Mouse (Mus musculus) granulocyte monocyte progenitor cell, adult 5-6 weeks (primary cell): ENCODE data around the gene Src. TPM values are rescaled to one million over a fixed set of nuclear protein-coding genes. Genes with fewer than 3 reads are reported as not detected.

ENCODE experiments used
- ATAC-seq: replicated peaks from 2 replicates; pipeline ENCODE4 v1.8.0; 2016; ENCODE audit warnings: mild to moderate bottlenecking, moderate TSS enrichment, inconsistent platforms; ENCODE audit not compliant: poor library complexity, severe bottlenecking
- total RNA-seq, 2 experiments: library from RNA; stranded (forward) in 1 of 2; stranded (reverse) in 1 of 2; fragments of 200-712, 200-1000 nt in 1 of 2; fragments of >200 nt in 1 of 2; fragmentation: Nextera tagmentation in 1 of 2; gene quantifications; 2 replicates each; pipeline ENCODE4 v1.2.3; 2014 to 2017

Gene Src
- total RNA-seq, 2 experiments from 2014 or later, result 0.90 TPM; not detected in 1

DNA sequence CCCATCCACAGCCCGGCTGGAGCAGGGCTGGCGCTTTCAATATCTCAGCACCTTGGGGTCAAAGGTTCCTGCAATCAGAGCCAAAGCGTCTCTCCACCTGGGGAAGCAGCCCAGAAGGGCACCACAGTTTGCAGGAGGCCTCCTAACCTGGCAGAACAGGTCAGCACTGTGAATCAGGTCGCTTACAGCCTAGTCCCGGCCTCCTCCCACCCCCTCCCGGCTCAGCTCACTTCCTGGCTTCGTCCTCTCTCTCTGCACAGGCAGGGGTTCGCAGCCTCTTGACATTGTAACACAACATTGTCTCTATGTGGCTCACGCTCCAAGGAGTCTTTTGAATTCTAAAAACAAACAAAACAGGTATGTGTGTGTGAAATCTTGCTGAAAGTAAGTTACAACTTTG is 15.8 kb downstream of the Src start:
- no peak for ATAC-seq

DNA sequence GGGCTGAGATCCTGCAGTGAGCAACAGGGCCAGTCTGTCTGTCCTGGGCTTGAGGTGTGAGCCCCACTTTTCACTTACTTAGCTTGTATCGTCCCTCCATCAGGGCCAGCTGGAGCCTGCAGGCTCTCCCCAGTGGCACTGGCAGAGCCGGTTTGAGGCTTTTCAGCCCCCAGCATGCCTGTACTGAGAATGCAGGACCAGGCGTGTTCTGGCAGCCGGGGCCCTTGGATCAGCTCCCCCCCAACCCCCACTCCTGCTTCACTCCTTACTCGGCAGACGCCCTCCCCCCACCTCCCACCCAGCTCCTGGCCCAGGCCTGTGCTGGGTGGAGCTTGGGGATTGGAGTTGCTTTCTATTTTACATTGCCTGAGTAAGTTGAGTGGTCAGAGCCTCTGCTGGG is 16.3 kb downstream of the Src start:
- ATAC-seq, result no peak

DNA sequence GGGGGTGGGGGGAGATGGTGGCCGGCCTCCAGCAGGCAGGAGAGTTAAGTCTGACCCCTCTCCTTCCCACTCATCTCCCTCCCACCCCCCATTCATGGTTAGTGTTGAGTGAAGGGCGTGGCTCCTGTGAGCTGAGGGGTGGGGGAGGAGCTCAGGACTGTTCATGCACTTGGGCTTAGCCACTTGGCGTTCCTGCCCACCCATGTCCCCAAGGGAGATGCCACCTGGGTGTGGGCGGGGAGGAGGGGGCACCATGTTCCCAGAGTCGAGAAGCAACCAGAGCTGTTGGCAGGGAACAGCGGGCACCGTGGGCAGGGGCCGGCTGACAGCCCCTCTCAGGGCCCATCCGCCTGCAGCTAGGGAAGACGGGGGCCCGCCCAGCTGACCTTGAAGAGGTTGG is 18.3 kb downstream of the Src start:
- ATAC-seq, result no peak

DNA sequence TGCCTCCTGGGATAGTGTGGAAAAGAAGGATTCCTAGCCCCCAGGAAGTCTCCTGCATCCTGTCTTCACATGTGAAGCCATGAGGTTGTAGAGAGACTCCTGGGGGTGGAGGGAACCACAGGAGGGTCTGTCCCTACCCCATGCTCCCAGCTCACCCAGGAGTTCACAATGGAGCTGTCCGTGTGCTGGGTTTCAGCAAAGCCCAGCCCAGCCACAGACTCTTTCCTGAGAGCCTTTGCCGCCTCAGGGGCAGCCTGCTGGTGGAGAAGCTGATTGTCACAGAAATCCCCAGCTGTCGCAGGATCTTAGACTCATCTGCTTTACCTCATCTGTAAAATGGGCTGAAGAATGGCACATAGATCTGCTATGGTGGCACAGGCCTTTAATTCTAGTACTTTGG is 18.9 kb downstream of the Src start:
- ATAC-seq, result no peak

DNA sequence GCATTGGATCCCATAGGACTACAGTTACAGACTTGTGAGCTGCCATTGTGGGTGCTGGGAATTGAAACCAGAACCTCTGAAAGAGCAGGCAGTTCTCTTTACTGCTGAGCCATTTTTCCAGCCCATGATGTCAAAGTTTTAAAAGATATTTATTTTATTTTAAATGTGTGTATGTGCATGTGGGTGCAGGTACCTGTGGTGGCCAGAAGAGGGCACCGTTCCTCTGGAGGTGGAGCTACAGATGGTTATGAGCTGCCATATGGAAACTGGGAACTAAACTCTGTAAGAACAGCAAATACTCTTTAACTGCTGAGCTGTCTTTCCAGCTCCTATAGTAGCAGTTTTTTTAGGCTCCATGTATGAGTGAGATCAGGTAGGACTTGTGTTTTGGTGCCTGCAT is 23.1 kb downstream of the Src start:
- ATAC-seq, result no peak

DNA sequence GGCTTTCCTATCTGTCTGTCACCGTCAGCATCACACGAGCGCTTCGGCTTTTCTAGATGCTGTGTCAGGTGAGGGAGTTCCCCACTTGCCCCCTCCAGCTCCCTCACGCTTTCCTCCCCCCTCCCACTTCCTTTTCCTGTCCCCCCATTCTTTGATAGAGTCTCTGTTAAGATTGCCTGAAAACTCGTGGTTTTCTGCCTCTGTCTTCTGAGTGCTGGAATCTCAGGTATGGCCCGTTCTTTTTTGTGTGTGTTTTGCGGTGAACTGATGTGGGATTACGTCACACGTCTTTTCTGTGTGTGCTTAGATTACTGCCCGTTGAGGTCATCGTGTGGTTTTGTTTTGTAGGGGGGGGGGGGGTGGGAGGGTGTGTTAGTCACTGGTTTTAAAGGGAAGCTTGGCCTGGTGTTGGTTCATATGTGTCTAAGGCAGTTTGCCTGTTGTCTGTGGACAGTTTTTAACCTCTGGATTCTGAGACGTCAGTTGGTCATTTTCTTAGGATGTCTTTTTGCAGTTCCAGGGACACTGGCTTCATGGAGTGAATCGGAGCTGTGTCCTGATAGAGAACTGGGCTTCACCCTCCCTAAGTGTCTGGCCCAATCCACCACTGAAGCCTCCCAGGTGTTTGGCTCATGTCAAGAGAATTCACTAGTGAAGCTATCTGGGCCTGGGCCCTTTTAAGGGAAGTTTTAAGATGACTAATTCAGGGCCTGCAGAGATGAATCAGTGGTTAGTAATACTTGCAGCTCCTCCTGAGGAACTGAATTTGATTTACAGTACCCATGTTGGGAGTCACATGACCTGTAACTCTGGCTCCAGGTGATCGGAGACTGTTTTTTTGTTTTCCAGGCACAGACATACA is 29.3 kb downstream of the Src start:
- peak; percentile 70 for ATAC-seq

DNA sequence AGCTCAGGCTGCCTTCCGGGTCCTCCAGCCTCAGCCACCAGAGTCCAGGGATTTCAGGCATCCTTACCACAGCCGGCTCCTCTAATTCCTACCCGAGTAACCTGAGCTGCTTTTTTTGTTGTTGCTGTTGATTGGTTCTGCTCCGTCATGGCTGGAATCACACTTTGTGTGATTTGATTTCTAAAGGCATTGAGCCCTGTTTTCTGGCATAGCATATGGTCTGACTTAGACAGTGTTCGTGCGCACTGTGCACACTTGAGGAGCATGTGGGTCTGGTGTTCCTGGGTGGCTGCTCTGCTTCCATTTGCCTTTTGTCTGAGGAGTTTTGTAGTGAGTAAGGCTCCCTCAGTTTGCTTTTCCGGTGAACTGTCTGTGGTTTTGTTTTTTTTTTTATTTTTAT is 30.1 kb downstream of the Src start:
- ATAC-seq, result no peak

DNA sequence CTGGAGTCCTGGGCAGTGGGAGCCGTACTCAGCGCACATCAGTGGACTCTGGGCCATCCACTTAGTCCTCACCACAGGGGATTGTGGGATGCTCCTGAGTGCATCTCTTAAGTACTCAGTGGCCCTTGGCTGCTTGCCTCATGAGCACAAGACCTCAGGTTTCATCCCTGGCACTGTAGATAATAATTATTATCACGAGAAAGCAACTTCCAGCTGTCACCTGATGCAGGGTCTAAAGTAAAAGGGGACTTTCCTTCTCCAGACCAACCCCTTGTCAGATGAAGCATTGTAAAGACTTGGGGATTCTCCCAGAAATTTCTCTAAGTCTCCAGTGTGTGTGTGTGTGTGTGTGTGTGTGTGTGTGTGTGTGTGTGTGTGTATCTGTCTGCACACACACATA is 32.7 kb downstream of the Src start:
- ATAC-seq, result no peak

DNA sequence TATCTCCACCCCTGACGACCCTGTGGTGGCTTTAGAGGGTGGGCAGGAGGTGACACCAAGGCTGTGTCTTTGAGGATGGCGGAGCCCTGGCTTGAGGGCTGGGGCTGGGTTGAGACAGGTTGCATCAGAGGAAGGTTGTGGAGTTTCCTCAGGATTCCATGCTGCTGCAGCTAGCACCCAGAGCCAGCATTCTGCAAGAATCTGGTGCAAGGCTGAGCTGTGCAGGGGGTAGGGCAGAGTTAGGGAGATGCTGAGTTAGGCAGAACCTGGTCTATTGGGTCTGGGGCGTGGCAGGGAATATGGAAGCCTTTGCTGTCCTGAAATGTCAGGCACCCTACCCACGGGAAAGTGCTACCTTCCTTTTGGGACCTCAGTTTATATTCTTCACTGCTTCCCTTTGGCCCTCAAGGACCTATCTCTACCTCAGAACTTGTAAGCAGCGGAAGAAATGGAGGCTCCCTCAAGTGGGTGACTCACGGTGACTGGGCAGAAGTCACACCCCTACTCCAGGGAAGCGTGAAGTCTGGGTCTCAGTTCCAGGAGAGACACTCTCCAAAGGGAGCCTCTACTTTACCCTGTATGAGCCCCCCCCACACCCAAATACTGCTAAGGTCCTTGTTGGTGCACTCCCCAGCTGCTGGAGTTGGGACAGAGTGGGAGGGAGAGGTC is 33.3 kb downstream of the Src start:
- ATAC-seq, result no peak

DNA sequence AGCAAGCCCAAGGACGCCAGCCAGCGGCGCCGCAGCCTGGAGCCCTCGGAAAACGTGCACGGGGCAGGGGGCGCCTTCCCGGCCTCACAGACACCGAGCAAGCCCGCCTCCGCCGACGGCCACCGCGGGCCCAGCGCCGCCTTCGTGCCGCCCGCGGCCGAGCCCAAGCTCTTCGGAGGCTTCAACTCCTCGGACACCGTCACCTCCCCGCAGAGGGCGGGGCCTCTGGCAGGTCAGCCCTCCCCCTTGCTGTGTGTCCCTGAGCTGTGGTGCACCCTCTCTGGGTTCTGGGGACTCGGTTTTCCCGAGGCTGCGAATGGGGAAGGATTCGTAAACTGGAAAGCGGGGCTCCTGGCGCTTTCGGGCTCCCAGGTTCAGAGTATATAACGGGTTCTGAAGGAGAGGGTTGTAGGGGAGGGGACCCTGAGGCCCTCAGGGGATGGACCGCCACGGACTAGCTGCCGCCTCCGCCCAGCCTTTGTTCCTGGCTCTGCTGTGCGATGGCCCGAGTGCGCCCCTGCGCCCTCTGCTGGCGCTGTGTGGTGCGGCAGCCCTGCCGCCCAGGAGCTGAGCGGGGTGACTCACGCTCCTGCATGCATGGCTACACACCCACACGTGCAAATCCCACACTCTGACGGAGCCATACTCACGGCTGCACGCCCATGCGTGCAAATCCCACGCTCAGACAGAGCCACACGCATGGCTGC is 39.0 kb downstream of the Src start:
- ATAC-seq, result peak; percentile 90

DNA sequence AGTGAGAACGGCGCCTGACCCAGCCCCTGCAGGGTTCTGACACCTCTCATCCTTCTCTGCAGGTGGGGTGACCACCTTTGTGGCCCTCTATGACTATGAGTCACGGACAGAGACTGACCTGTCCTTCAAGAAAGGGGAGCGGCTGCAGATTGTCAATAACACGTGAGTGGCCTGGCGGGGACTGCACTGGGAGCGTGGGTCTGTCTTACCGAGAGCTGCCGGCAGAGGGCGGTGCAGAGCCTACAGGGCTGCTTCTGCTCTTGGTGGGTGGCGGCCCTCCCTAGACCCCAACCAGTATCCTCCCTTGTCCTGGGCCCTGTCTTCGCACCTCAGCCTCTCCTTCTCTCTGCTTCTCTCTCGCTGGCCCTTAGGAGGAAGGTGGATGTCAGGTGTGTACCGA is 40.2 kb downstream of the Src start:
- ATAC-seq, result peak; percentile 59

DNA sequence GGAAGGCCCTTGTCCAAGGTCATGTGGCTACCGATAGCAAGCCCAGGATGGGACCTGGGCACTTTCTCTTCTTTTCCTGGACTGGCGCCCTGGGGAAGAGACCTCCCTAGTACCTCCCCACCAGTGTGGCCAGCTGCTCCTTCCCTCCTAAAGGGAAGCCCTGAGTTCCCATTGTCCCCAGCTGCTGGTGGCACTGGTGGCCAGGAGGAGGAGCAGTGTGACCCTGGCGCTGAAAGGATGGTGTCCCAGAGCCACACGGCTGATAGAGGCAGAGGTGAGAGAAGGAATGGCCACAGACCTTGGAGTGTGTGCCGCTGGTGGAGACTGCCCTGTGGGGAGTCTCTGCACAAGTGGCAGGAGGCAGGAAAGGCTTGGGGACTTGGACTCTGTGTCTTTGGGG is 41.5 kb downstream of the Src start:
- no peak for ATAC-seq

DNA sequence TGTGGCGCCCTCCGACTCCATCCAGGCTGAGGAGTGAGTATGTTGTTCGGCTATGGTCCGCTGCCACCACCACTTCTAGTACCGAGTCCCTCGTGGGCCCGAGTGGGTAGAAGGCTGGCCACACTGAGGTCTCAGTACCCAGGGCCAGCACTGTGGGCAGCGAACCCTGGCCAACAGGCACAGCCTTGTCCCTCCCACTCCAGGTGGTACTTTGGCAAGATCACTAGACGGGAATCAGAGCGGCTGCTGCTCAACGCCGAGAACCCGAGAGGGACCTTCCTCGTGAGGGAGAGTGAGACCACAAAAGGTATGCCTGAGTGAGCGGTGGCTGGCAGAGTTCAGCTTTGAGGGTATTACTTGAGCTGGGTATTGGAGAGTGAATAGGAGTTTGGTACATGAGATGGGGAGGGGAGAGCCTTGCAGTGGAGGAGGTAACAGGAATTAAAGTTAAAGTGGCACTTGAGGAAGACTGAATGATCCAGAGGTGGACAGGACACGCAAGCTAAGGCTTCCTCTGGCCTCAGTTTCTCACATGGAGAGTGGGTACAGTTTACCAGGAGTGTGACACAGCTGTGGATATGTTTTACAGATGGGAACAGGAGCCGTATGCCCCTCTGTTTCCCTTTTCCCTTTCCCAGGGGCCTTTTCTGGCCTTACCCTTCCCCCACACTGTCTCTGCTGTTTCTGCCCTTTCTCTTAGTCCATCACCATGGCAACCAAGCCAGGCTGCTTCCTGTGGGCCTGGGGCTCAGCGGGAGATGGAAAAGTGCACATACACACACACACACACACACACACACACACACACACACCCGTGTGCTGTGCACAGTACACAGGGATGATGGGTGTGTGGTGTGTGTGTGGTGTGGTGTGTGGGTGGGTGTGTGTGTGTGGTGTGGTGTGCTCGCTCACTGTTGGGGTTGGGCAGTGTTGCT is 44.8 kb downstream of the Src start:
- no peak for ATAC-seq

DNA sequence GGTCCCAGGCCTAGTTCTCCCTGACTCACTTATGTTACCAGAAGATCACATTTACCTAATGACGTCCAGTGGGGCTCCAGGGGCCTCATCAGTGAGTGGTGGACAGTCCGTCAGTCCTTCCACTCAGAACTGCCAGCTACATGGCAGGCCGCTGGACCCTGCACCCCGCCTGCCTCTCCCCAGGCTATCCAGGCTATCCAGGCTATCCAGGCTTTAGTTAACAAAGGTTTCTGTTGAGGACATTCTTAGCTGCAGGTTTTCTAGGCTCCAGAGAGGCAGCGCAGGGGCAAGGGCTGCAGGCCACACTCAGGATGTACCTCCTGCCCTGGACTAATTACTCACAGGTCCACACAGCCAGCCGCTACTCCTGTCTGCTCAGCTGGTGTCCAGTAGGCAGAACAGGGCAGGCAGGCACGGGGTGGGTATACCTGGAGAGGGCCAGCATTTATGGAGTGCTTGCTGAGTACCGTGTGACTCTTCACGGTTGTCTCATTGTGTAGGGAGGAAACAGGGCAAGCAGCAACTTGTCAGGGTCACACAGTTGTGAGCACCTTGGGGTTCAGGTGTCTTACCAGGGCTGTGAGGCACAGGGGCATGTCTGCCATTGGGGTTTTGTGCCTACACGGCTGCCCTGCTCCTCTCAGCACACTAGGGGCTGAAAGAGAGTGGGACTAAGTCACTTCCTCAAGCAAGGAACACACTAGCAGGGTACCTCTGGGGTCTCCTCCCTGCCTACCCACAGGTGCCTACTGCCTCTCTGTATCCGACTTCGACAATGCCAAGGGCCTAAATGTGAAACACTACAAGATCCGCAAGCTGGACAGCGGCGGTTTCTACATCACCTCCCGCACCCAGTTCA is 45.9 kb downstream of the Src start:
- no peak for ATAC-seq

DNA sequence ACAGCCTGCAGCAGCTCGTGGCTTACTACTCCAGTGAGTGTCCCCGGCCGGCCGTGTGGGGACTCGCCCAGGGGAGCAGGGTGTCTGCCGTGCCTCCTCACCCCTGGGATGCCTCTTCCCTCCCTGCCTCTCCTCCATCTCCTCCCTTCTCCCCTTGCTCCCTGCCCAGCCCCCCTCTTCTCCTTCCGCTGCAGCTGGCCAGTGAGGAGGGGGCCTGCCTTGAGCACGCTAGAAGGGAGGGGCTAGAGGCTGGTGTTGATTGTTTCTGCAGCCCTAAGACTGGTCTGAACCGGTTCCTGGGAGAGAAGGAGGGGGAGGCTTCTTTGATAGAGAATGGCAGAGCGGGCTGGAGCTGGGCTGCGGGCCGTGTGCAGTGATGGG is 46.5 kb downstream of the Src start:
- ATAC-seq, result no peak

DNA sequence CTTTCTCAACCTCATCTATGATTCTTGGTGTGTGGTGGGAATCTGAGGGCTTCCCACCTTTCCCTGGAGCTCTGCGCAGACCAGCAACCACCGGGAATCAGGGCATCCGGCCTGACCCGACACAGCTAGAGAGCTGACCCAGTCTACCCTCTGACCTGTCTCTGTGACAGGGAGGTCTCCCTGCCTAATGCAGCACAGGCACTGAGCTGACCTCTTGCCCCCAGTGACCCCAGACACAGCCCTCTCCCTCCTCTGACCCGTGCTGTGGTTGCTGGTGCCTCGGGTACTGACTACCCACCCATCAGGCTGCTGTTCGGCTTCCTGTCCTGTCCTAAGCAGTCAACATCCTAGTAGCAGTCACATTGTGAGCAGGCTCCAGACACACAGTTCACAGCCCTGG is 48.6 kb downstream of the Src start:
- no peak for ATAC-seq

DNA sequence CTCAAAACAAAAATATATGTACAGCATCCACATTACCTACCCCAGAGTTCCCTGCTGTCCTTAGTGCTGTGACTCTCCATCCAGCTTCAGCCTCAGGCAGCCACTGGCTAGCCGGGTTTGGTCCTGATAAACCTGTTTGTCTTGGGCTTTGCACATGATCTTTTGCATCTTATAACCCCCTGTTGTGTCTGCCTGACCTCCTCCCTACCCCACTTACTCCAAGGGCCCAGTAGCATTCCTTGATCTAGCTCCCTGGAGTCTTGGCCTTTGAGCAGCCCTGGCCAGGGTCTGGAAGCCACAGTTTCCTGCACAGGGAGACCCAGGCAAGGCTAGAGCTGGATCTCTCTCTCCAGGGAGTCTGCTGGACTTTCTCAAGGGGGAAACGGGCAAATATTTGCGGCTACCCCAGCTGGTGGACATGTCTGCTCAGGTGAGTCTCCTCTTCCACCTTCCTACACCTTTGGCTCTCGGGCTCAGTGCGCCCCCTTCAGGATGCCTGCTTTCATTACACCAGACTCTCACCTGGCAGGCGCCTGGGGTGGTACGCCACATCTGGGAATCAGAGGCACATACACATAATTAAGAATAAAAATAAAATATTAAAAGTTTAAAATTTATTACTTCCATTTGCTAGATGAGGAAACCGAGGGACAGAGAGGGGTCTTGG is 50.0 kb downstream of the Src start:
- no peak for ATAC-seq

DNA sequence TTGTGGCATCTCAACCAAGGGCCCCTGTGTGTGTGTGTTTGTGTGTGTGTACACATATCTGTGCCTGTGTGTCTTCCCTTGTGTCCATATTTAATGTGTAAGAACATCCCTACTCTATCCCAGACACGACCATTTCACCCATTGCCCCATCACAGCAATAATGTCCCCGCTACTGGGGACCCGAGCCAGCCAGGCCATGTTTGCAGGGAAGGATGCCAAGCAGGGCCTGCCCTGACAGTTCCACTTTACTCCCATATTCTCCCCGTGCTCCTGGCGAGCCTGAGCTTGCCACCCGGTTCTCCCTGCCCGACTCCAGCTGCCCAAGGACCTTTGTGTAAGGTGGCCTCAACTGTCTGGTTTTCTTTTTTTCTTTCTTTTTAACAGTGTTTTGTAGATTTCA is 53.0 kb downstream of the Src start:
- no peak for ATAC-seq

DNA sequence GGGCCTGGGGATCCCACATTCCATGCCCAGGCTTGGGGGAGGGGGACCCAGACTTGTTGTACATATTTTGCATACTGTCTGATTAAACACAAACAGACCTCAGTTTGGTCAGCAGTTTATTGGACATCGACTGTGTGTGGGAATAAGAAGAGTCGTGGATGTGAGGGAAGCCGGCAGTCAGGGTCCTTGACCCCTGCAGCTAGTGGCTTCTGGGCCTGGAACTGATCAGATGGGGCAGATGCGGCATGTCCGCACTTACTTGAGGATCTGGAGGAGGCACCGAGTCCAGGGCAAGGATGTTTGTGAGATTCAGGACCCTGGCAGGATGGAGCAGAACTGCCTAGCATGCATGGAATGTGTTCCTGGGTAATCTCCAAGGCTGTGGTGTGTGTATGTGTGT is 53.5 kb downstream of the Src start:
- no peak for ATAC-seq
